Mouse (Mus musculus): Measurements from ENCODE around the gene Arap1. TPM values are rescaled to one million over a fixed set of nuclear protein-coding genes. Genes with fewer than 3 reads are reported as not detected.

The Arap1 gene
- polyA plus RNA-seq, 1 experiment from 2014 or later, result 22.5 TPM

DNA sequence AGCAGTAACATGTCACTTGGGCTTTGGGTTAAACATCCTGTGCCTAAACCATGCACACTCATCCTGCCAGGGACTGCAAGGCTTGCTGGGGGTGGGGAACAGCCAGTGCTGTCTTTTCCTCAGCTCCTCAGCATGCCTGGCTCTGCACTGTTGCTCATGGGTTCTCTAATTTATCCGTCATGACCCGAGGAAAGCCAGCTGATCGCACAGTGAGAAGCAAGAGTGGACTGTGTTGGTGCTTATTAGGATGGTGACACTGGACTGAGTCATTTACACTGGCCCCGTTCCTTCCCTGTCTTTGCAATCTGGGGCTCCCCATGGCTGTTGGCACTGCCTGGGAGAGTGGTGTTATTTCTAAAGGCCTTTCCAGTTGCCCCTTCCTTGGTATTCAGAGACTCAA is 96.3 kb downstream of the Arap1 start:
- H3K4me1 ChIP-seq (ENCODE audit: control insufficient read depth, low read depth, low read length), result no peaks in the 10 kb centered on the region
- H3K9ac ChIP-seq (ENCODE audit: low read depth, low read length), result no peak overlapping the region
- no peaks in the 10 kb centered on the region for H3K9me3 ChIP-seq (replicated peaks; ENCODE audit: control insufficient read depth, low read length)
- no peak overlapping the region for H3K4me2 ChIP-seq (ENCODE audit: low read depth, low read length)
- H3K4me3 ChIP-seq (ENCODE audit: low read depth, low read length), result no peak overlapping the region
- H3K36me3 ChIP-seq (ENCODE audit: control insufficient read depth, insufficient read depth), result no peaks in the 10 kb centered on the region
- no peaks in the 10 kb centered on the region; the same call in 1 of the 2 replicates for H3K27me3 ChIP-seq (ENCODE audit: control insufficient read depth, insufficient read depth, low read depth, low read length)
- WGBS (ENCODE audit: insufficient replicate concordance), result 67% methylated on average over 4 of the region's 4 CpGs
- no peak overlapping the region for H3K27ac ChIP-seq (ENCODE audit: low read length)
- ATAC-seq (ENCODE audit: low read depth), result no peak

DNA sequence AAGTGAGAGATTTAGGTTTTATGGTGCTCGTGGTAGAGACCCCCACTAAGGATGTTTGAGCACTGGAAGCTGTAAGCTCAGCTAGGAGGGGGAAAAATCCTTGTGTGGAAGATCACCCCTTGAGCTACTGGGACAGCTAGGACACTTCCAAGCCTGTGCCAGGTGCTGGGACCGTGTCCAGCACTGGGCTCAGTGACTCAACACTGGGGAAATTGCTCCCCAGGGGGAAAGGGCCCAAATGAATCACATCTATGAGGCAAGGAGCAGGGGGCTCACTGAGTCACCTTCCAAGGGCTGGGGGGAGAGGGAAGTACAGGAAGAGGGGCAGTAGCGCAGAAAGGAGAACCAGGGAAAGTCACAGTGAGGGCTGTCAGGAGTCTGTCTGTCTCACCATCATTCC is 102.0 kb downstream of the Arap1 start:
- Histone ChIP-seq H3K4me1 (ENCODE audit: control insufficient read depth, low read depth, low read length) (peaks cover 4% of the 10 kb centered on the region; the same call in 1 of the 2 replicates), H3K27me3 (ENCODE audit: control insufficient read depth, insufficient read depth, low read depth, low read length) (peaks cover 22% of the 10 kb centered on the region), H3K9ac (ENCODE audit: low read depth, low read length) (no peak overlapping the region), H3K27ac (ENCODE audit: low read length) (no peak overlapping the region), H3K4me2 (ENCODE audit: low read depth, low read length) (no peak overlapping the region), H3K9me3 (replicated peaks; ENCODE audit: control insufficient read depth, low read length) (no peaks in the 10 kb centered on the region), H3K36me3 (ENCODE audit: control insufficient read depth, insufficient read depth) (no peaks in the 10 kb centered on the region), H3K4me3 (ENCODE audit: low read depth, low read length) (no peak overlapping the region)
- WGBS (ENCODE audit: insufficient replicate concordance), result 17% methylated on average over 3 of the region's 3 CpGs
- no peak for ATAC-seq (ENCODE audit: low read depth)

DNA sequence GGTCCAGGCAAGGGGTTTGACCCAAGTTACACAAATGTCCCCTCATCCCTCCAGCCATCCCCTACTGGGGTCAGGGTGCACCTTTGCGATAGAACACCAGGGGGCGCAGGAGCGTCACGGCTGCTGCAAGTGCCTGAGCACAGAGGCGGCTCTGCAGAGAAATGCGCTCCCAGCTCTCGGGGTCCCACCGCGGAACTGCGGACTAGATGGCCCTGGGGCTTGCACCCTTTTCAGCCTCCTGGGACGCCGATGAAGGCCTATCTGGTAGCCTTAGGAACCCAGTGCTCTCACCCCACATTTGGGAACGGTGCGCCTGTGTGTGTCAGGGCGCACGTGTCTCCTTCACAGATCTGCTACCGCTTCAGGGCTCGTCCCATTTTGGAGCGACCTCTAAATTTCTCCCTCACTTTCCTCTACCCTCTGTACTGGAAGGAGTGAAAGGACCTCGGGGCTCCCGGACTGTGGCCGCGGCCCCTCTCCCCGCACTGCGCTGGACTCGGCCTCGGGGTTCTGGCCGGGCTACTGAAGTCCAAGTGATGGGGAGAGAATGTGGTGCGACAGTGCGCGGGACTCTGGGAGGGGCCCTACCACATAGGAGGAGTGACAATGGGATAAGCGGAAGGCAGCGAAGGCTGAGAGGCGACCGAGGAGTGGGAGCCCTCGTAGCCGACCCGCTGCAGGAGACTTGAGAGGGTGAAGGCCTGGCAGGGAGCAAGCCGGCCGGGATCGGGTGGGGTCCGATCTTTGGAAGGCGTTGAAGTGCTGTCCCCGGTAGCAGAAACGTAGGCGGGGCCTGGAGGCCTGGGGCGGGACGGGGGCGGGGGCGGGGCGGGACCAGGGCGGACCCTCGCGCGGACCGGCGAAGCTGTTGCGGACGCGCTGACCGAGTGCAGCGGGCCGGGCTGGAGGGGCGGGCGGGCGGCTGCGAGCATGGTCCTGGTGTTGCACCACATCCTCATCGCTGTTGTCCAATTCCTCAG is 102.8 kb downstream of the Arap1 start:
- Histone ChIP-seq H3K4me3 (ENCODE audit: low read depth, low read length) (peak overlapping the region; percentile 62), H3K4me1 (ENCODE audit: control insufficient read depth, low read depth, low read length) (peaks cover 4% of the 10 kb centered on the region; the same call in 1 of the 2 replicates), H3K36me3 (ENCODE audit: control insufficient read depth, insufficient read depth) (no peaks in the 10 kb centered on the region), H3K27me3 (ENCODE audit: control insufficient read depth, insufficient read depth, low read depth, low read length) (peaks cover 22% of the 10 kb centered on the region), H3K9me3 (replicated peaks; ENCODE audit: control insufficient read depth, low read length) (no peaks in the 10 kb centered on the region), H3K27ac (ENCODE audit: low read length) (no peak overlapping the region), H3K9ac (ENCODE audit: low read depth, low read length) (peak overlapping the region; percentile 28), H3K4me2 (ENCODE audit: low read depth, low read length) (peak overlapping the region; percentile 79)
- under 1% methylated on average over 59 of the region's 68 CpGs for WGBS (ENCODE audit: insufficient replicate concordance)
- peak; percentile 70 for ATAC-seq (ENCODE audit: low read depth)

DNA sequence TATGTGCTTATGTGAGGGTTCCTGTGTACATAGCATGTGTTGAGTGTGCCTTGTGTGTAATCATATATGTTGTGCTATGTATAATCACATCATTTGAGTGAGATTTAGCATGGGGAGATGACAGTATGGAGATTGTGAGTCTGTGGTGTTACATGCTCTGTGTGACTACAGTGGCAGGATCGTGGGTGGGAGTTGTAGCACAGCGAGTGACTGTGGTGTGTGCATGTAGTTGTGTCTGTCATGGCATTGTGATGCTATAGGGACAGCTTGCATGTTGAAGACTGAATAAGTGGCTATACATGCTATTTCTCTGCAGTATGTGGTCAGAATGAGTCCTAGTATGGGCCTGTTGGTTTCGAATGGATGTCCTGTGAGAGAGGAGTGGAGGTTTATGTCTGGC is 104.8 kb downstream of the Arap1 start:
- WGBS (ENCODE audit: insufficient replicate concordance), result 65% methylated on average over 3 of the region's 3 CpGs
- Histone ChIP-seq H3K4me3 (ENCODE audit: low read depth, low read length) (peak overlapping the region; percentile 62), H3K36me3 (ENCODE audit: control insufficient read depth, insufficient read depth) (no peaks in the 10 kb centered on the region), H3K4me1 (ENCODE audit: control insufficient read depth, low read depth, low read length) (peaks cover 4% of the 10 kb centered on the region; the same call in 1 of the 2 replicates), H3K9ac (ENCODE audit: low read depth, low read length) (no peak overlapping the region), H3K27ac (ENCODE audit: low read length) (no peak overlapping the region), H3K9me3 (replicated peaks; ENCODE audit: control insufficient read depth, low read length) (no peaks in the 10 kb centered on the region), H3K27me3 (ENCODE audit: control insufficient read depth, insufficient read depth, low read depth, low read length) (peaks cover 22% of the 10 kb centered on the region), H3K4me2 (ENCODE audit: low read depth, low read length) (no peak overlapping the region)
- no peak for ATAC-seq (ENCODE audit: low read depth)

DNA sequence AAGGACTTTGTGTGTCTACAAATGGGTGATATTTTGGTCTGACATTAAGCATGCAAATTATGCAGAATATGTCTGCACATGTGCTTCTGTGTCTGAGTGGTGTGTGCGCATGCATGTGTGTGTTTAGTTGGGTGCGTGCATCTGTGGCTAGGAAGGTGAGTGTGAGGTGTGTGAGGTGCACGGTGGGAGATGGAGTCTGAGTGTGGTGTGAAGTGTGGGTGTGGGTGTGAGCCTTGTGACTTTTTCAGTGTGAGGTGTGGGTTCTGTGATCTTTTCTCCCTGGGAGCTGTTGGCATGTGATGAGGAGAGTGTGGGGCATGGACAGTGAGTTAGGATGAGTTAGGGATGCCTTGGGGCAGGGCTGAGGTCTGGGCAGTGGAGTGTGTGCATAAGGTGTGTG is 105.4 kb downstream of the Arap1 start:
- peaks cover 4% of the 10 kb centered on the region; the same call in 1 of the 2 replicates for H3K4me1 ChIP-seq (ENCODE audit: control insufficient read depth, low read depth, low read length)
- peak overlapping the region; percentile 62; the same call in 1 of the 2 replicates for H3K4me3 ChIP-seq (ENCODE audit: low read depth, low read length)
- peaks cover 22% of the 10 kb centered on the region for H3K27me3 ChIP-seq (ENCODE audit: control insufficient read depth, insufficient read depth, low read depth, low read length)
- 77% methylated on average over 3 of the region's 3 CpGs for WGBS (ENCODE audit: insufficient replicate concordance)
- ATAC-seq (ENCODE audit: low read depth), result no peak
- no peaks in the 10 kb centered on the region for H3K9me3 ChIP-seq (replicated peaks; ENCODE audit: control insufficient read depth, low read length)
- no peaks in the 10 kb centered on the region for H3K36me3 ChIP-seq (ENCODE audit: control insufficient read depth, insufficient read depth)
- H3K27ac ChIP-seq (ENCODE audit: low read length), result no peak overlapping the region
- H3K9ac ChIP-seq (ENCODE audit: low read depth, low read length), result no peak overlapping the region
- 0 out of 2 replicates have a peak overlapping the region, but pooled peaks have one; percentile 17 for H3K4me2 ChIP-seq (ENCODE audit: low read depth, low read length)

DNA sequence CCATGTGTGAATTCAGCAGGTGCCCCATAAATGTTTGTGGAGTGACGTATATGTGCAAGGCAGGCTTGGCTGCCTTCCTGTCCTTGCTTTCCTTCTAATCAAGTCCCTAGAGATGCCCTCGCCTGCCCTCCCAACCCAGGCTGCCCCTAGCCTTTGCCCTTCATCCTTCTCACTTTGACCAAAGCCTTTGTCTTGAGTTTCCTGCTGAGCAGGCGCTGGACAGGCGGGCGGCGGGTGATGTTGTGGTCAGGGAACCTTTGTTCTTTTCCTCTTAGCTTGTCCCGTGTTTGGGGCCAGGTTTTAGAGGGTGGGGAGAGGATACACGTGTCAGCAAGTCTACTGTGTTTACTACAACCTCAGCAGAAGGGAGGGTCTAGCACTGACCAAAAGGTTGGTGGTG is 105.9 kb downstream of the Arap1 start:
- Histone ChIP-seq H3K4me2 (ENCODE audit: low read depth, low read length) (0 out of 2 replicates have a peak overlapping the region, but pooled peaks have one; percentile 17), H3K4me3 (ENCODE audit: low read depth, low read length) (peak overlapping the region; percentile 62; the same call in 1 of the 2 replicates), H3K4me1 (ENCODE audit: control insufficient read depth, low read depth, low read length) (peaks cover 4% of the 10 kb centered on the region; the same call in 1 of the 2 replicates), H3K27me3 (ENCODE audit: control insufficient read depth, insufficient read depth, low read depth, low read length) (peaks cover 22% of the 10 kb centered on the region), H3K9ac (ENCODE audit: low read depth, low read length) (no peak overlapping the region), H3K36me3 (ENCODE audit: control insufficient read depth, insufficient read depth) (no peaks in the 10 kb centered on the region), H3K27ac (ENCODE audit: low read length) (no peak overlapping the region), H3K9me3 (replicated peaks; ENCODE audit: control insufficient read depth, low read length) (no peaks in the 10 kb centered on the region)
- 0 out of 2 replicates have a peak, but pooled peaks have one; percentile 7 for ATAC-seq (ENCODE audit: low read depth)
- 30% methylated on average over 8 of the region's 8 CpGs for WGBS (ENCODE audit: insufficient replicate concordance)

DNA sequence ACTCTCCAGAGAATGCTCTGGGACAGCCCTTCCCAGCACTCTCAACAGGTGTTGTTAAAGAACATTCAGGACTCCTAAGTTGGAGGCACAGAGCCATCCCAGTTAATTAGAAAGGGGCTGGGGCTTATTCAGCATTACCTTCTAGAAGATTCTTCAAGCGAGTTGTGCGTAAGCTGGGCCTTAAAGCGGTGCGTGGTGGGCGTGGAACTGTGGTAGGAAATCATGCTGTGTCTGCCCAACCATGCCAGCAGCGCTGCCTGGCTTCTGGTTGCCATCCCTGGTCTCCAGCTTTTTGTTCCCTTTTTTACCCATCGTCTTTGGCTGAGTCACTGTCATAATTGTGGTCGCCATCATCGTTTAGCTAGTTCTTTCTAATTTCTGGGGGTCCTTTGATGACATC is 106.6 kb downstream of the Arap1 start:
- Histone ChIP-seq H3K27ac (ENCODE audit: low read length) (no peak overlapping the region), H3K9ac (ENCODE audit: low read depth, low read length) (no peak overlapping the region), H3K4me1 (ENCODE audit: control insufficient read depth, low read depth, low read length) (peaks cover 4% of the 10 kb centered on the region; the same call in 1 of the 2 replicates), H3K27me3 (ENCODE audit: control insufficient read depth, insufficient read depth, low read depth, low read length) (peaks cover 22% of the 10 kb centered on the region), H3K4me3 (ENCODE audit: low read depth, low read length) (no peak overlapping the region), H3K36me3 (ENCODE audit: control insufficient read depth, insufficient read depth) (no peaks in the 10 kb centered on the region), H3K9me3 (replicated peaks; ENCODE audit: control insufficient read depth, low read length) (no peaks in the 10 kb centered on the region), H3K4me2 (ENCODE audit: low read depth, low read length) (no peak overlapping the region)
- 34% methylated on average over 9 of the region's 9 CpGs for WGBS (ENCODE audit: insufficient replicate concordance)
- ATAC-seq (ENCODE audit: low read depth), result no peak

DNA sequence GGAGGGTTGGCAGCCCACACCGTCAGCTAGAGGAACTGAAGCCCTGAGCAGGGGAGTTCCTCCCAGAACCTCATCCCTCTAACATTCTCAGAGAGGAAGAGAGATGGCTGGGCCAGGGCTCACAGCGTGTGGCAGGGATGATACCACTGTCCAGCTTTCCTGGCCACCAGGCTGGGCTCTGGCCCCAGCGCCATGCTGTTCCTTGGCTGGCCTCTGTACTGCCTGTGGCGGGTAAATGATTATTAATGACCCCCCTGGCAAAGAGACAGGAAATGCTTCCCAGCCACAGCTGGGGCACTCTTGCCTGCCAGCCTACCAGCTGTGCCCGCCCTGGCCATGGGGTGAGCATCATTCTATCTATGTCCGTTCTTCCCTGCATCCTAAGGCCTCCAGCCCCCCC is 107.3 kb downstream of the Arap1 start:
- 57% methylated on average over 6 of the region's 6 CpGs for WGBS (ENCODE audit: insufficient replicate concordance)
- Histone ChIP-seq H3K4me1 (ENCODE audit: control insufficient read depth, low read depth, low read length) (peaks cover 4% of the 10 kb centered on the region; the same call in 1 of the 2 replicates), H3K27me3 (ENCODE audit: control insufficient read depth, insufficient read depth, low read depth, low read length) (peaks cover 22% of the 10 kb centered on the region), H3K4me3 (ENCODE audit: low read depth, low read length) (no peak overlapping the region), H3K36me3 (ENCODE audit: control insufficient read depth, insufficient read depth) (no peaks in the 10 kb centered on the region), H3K4me2 (ENCODE audit: low read depth, low read length) (no peak overlapping the region), H3K9ac (ENCODE audit: low read depth, low read length) (no peak overlapping the region), H3K27ac (ENCODE audit: low read length) (no peak overlapping the region), H3K9me3 (replicated peaks; ENCODE audit: control insufficient read depth, low read length) (no peaks in the 10 kb centered on the region)
- ATAC-seq (ENCODE audit: low read depth), result no peak

DNA sequence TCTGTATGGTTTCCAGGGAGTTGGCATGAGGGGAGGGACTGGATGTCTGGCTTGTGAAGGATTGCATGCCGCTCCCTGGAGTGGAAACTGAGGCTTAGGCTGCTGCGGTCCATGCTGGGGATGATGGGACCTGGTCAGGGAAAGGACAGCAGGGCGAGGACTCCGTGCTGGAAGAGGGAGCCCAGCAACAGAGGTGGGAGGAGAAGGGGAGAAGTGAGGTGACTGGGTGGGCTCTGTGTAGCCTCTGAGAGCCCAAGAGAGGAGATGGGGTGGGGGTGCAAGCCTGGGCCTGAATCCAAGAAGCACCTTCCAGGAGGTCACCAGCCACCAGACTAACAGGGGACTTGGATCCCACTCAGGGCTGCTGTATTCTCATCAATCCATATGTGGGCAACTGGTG is 108.5 kb downstream of the Arap1 start:
- Histone ChIP-seq H3K36me3 (ENCODE audit: control insufficient read depth, insufficient read depth) (no peaks in the 10 kb centered on the region), H3K4me3 (ENCODE audit: low read depth, low read length) (no peak overlapping the region), H3K4me1 (ENCODE audit: control insufficient read depth, low read depth, low read length) (no peaks in the 10 kb centered on the region; the same call in 1 of the 2 replicates), H3K9ac (ENCODE audit: low read depth, low read length) (no peak overlapping the region), H3K27me3 (ENCODE audit: control insufficient read depth, insufficient read depth, low read depth, low read length) (peaks cover 12% of the 10 kb centered on the region), H3K4me2 (ENCODE audit: low read depth, low read length) (no peak overlapping the region), H3K9me3 (replicated peaks; ENCODE audit: control insufficient read depth, low read length) (no peaks in the 10 kb centered on the region), H3K27ac (ENCODE audit: low read length) (0 out of 2 replicates have a peak overlapping the region, but pooled peaks have one; percentile 24)
- no peak for ATAC-seq (ENCODE audit: low read depth)
- 72% methylated on average over 4 of the region's 4 CpGs for WGBS (ENCODE audit: insufficient replicate concordance)
